Mouse (Mus musculus) liver, adult 2 months (tissue): ENCODE measurements around the gene Tmem135. TPM values are rescaled to one million over a fixed set of nuclear protein-coding genes. Genes with fewer than 3 reads are reported as not detected.

Source experiments
- DNase-seq: peaks from one replicate; pipeline ENCODE4 v3.0.0-alpha.2; 2011; ENCODE audit warnings: low read depth, low spot score; ENCODE audit errors: extremely low read depth
- H3K27ac ChIP-seq: fragments of 200-500 bp; replicated peaks from 2 replicates; pipeline ENCODE4 v1.5.1; 2012; ENCODE audit warnings: low read depth, mild to moderate bottlenecking, control low read depth, inconsistent platforms, low read length; ENCODE audit not compliant: insufficient read depth
- H3K27me3 ChIP-seq: fragments of 200-500 bp; 2 replicates; pipeline ENCODE4 v1.6.1; 2012; ENCODE audit warnings: mild to moderate bottlenecking, moderate library complexity, low read length, inconsistent platforms; ENCODE audit not compliant: control insufficient read depth, insufficient read depth
- H3K36me3 ChIP-seq: fragments of 200-500 bp; 2 replicates; pipeline ENCODE4 v1.6.1; 2012; ENCODE audit warnings: low read length, inconsistent platforms; ENCODE audit not compliant: control insufficient read depth, insufficient read depth
- H3K4me1 ChIP-seq: fragments of 200-500 bp; 2 replicates; pipeline ENCODE4 v1.6.1; 2011; ENCODE audit warnings: low read length; ENCODE audit not compliant: control insufficient read depth, insufficient read depth
- H3K4me3 ChIP-seq: fragments of 200-500 bp; 2 replicates; pipeline ENCODE4 v1.5.1; 2011; ENCODE audit warnings: low read depth, mild to moderate bottlenecking, control low read depth, low read length, moderate library complexity; ENCODE audit not compliant: insufficient read depth
- H3K79me2 ChIP-seq: fragments of 200-500 bp; 2 replicates; pipeline ENCODE4 v1.6.1; 2012; ENCODE audit warnings: inconsistent platforms, mild to moderate bottlenecking, low read length, moderate library complexity; ENCODE audit not compliant: control insufficient read depth, insufficient read depth
- H3K9ac ChIP-seq: fragments of 200-500 bp; 2 replicates; pipeline ENCODE4 v1.6.1; 2012; ENCODE audit warnings: low read depth, mild to moderate bottlenecking, control low read depth, inconsistent platforms, low read length
- CTCF ChIP-seq: fragments of 200-500 bp; IDR thresholded peaks from 2 replicates; pipeline ENCODE4 v1.5.1; 2011; ENCODE audit warnings: low read depth, low read length, control low read depth
- POLR2A ChIP-seq: fragments of 200-500 bp; IDR thresholded peaks from 2 replicates; pipeline ENCODE4 v1.6.1; 2011; ENCODE audit warnings: low read length, control low read depth; ENCODE audit not compliant: insufficient read depth; ENCODE audit errors: extremely low read depth
- WGBS: fragments of 180-500 bp; shearing (Covaris S2); methylation state at CpG from one replicate; pipeline ENCODE4 v1.1.7; 2018; 5-methylcytosine and 5-hydroxymethylcytosine counted together
- polyA plus RNA-seq: library from polyadenylated mRNA; depleted of rRNA; stranded (reverse); fragments of >200 nt; gene quantifications from 2 replicates; pipeline ENCODE4 v1.2.3, GENCODE M21; 2012
- total RNA-seq: library from RNA; depleted of rRNA; stranded (reverse); fragments of >200 nt; gene quantifications from 2 replicates; pipeline ENCODE4 v1.2.3, GENCODE M21; 2014

The Tmem135 gene
- total and polyA plus RNA-seq, 2 experiments: 60.4 to 108 TPM

- Histone ChIP-seq H3K36me3 (no peaks in the 10 kb centered on the region), H3K4me1 (peaks cover 12% of the 10 kb centered on the region), H3K79me2 (no peaks in the 10 kb centered on the region; the same call in none of the 2 replicates), H3K27ac (no peak overlapping the region), H3K4me3 (no peak overlapping the region), H3K9ac (no peak overlapping the region), H3K27me3 (no peaks in the 10 kb centered on the region)
- no peak for TF ChIP-seq POLR2A
- no peak for TF ChIP-seq CTCF
- DNase-seq: peak; percentile 30
- 47% methylated on average over 3 of the region's 3 CpGs for WGBS
Measured at GRCm38 (mm10) chr7:89397837-89398534, 6.0 kb downstream of the Tmem135 start.

DNA sequence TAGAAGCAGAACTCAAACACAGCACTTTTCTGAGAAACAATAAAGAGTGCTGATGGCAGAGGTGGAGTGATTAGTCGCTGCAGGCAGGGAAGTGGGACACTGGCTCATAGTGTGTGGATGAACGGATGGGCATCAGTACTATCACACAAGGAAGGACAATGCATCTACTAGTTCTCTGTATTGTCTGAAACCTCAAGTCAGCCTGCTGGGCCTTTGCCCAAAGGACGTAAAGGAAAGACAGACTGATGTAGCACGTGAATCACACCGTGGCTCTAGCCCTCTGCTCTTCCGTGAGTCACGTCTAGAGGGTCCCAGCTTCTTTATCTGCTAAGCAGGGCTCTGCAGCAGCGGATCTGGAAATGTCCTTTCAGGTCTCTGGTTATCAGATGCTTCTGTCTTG lies 7.6 kb downstream of the Tmem135 start:
- H3K4me1 ChIP-seq: peaks cover 10% of the 10 kb centered on the region
- H3K36me3 ChIP-seq: no peaks in the 10 kb centered on the region
- no peak overlapping the region for H3K4me3 ChIP-seq
- no peak overlapping the region for H3K9ac ChIP-seq
- DNase-seq: no peak
- 80% methylated on average over 8 of the region's 8 CpGs for WGBS
- no peaks in the 10 kb centered on the region; the same call in none of the 2 replicates for H3K79me2 ChIP-seq
- H3K27ac ChIP-seq: no peak overlapping the region
- H3K27me3 ChIP-seq: no peaks in the 10 kb centered on the region
- TF ChIP-seq CTCF (no peak), POLR2A (no peak)

DNA sequence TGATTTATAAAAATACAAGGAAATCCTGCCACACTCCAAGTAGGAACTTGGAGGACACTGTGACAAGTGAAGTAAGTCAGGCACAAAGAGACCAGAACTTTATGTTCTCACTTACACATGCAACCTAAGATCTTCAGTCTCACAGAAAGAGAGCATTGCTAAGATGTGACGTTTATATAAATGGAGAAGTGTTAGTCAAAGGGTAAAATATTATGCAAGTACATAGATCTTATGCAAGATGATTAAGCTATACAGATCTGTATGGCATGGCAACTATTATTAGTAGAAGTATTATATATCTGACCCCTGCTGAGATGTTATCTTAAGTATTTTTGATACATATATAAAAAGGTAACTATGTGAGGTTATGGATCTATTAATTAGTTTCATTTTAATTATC lies 8.6 kb downstream of the Tmem135 start:
- Histone ChIP-seq H3K27me3 (no peaks in the 10 kb centered on the region), H3K4me1 (peaks cover 11% of the 10 kb centered on the region), H3K9ac (no peak overlapping the region), H3K4me3 (no peak overlapping the region), H3K27ac (no peak overlapping the region), H3K79me2 (no peaks in the 10 kb centered on the region; the same call in 1 of the 2 replicates), H3K36me3 (no peaks in the 10 kb centered on the region)
- DNase-seq: no peak
- WGBS: 81% methylated on average over 1 of the region's 1 CpGs
- no peak for TF ChIP-seq POLR2A

GRCm38 (mm10) chr7:89392825-89393224 lies 11.2 kb downstream of the Tmem135 start:
- 85% methylated on average over 1 of the region's 1 CpGs for WGBS
- Histone ChIP-seq H3K36me3 (no peaks in the 10 kb centered on the region), H3K27ac (no peak overlapping the region), H3K4me3 (no peak overlapping the region), H3K4me1 (peaks cover 11% of the 10 kb centered on the region), H3K9ac (no peak overlapping the region), H3K79me2 (no peaks in the 10 kb centered on the region), H3K27me3 (no peaks in the 10 kb centered on the region)
- peak; percentile 50 for DNase-seq
- TF ChIP-seq POLR2A: no peak
- TF ChIP-seq CTCF: no peak

- 19% methylated on average over 4 of the region's 4 CpGs for WGBS
- TF ChIP-seq CTCF (no peak), POLR2A (no peak)
- Histone ChIP-seq H3K4me3 (no peak overlapping the region), H3K27me3 (no peaks in the 10 kb centered on the region), H3K9ac (no peak overlapping the region), H3K4me1 (peaks cover 11% of the 10 kb centered on the region), H3K27ac (peak overlapping the region; percentile 22), H3K79me2 (no peaks in the 10 kb centered on the region), H3K36me3 (no peaks in the 10 kb centered on the region)
- peak; percentile 75 for DNase-seq
Measured at GRCm38 (mm10) chr7:89392388-89392787, 11.6 kb downstream of the Tmem135 start.

DNA sequence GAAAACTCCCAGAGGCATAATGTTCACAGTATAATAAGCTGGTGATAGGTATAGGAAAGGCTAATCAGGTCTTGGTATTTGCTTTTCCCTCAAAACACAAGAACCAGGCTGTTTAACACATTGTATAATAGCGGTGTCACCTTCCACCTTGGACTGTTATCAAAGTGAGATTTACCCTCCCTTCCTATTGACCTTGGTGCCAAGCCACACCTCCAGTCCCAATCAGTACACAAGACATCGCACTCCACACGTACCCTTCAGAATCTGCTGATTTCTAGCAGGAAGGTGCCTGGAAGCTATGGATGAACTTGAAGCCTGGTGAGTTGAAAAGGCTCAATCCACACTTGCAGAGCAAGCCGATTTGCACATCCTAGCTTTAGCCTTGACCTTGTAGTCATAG lies 12.2 kb downstream of the Tmem135 start:
- 11% methylated on average over 4 of the region's 4 CpGs for WGBS
- Histone ChIP-seq H3K79me2 (no peaks in the 10 kb centered on the region), H3K4me1 (peaks cover 11% of the 10 kb centered on the region), H3K4me3 (no peak overlapping the region), H3K27ac (peak overlapping the region; percentile 22), H3K36me3 (no peaks in the 10 kb centered on the region), H3K9ac (no peak overlapping the region), H3K27me3 (no peaks in the 10 kb centered on the region)
- no peak for TF ChIP-seq POLR2A
- no peak for TF ChIP-seq CTCF
- DNase-seq: peak; percentile 89
